Mouse (Mus musculus): Measurements from ENCODE around the gene Angptl6. TPM values are rescaled to one million over a fixed set of nuclear protein-coding genes. Genes with fewer than 3 reads are reported as not detected.

The Angptl6 gene
- polyA plus RNA-seq, 1 experiment from 2014 or later, result 7.2 TPM

DNA sequence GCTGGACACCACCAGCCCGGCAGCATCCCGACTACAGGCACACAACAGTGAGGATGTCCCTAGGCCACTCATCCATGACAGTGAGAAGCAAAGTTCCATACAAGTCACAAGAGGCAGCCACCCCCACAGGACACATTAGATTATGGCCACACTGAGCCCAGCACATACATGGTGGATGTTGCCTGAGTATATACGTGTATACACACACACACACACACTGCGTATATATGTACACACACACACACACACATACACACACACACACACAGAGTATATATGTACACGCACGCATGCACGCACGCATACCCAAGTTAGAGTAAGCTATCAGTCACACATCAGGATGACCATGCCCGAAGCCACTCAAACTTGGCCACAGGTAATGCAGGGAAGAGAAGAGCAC lies 15.9 kb upstream of the Angptl6 start:
- 96% methylated on average over 9 of the region's 9 CpGs for WGBS

DNA sequence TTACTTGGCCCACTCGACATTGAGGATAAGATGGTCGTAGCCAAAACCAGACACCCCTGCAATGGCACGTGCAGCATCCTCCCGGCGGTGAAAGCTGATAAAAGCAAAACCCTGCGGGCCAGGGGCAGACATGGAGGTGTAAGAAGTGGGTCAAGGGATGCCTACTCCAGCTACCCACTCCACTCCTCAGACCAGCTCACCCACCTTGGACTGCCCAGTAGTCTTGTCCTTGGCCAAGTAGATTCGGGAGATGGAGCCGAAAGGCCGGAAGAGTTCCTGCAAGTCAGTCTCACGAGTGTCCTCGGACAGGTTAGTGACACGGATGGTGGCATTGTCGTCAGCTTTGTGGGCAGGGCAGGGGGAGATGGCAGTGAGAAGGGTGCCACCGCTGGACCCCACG lies 15.1 kb upstream of the Angptl6 start:
- Histone ChIP-seq H3K4me1 (ENCODE audit: control insufficient read depth, insufficient read depth, low read length) (peaks cover 6% of the 10 kb centered on the region; the same call in 1 of the 2 replicates), H3K36me3 (ENCODE audit: control insufficient read depth, insufficient read depth, low read length) (peaks cover 66% of the 10 kb centered on the region), H3K4me2 (replicated peaks; ENCODE audit: low read depth, low read length) (no peak overlapping the region), H3K9me3 (ENCODE audit: control insufficient read depth, low read depth, low read length) (no peaks in the 10 kb centered on the region), H3K4me3 (ENCODE audit: low read depth, low read length) (no peak overlapping the region), H3K27ac (ENCODE audit: low read length) (no peak overlapping the region), H3K9ac (replicated peaks; ENCODE audit: low read depth, low read length) (no peak overlapping the region), H3K27me3 (ENCODE audit: control insufficient read depth, insufficient read depth, low read length) (no peaks in the 10 kb centered on the region)
- ATAC-seq (ENCODE audit: insufficient number of reproducible peaks, insufficient read depth, low FRiP score, low read depth), result no peak
- WGBS, result 91% methylated on average over 15 of the region's 15 CpGs

More for the DNA sequence above, 15.9 kb upstream of the Angptl6 start:
- Histone ChIP-seq H3K4me1 (ENCODE audit: control insufficient read depth, insufficient read depth, low read length) (peaks cover 6% of the 10 kb centered on the region; the same call in 1 of the 2 replicates), H3K9me3 (ENCODE audit: control insufficient read depth, low read depth, low read length) (no peaks in the 10 kb centered on the region), H3K27me3 (ENCODE audit: control insufficient read depth, insufficient read depth, low read length) (no peaks in the 10 kb centered on the region), H3K4me3 (ENCODE audit: low read depth, low read length) (no peak overlapping the region), H3K9ac (replicated peaks; ENCODE audit: low read depth, low read length) (no peak overlapping the region), H3K27ac (ENCODE audit: low read length) (no peak overlapping the region), H3K4me2 (replicated peaks; ENCODE audit: low read depth, low read length) (no peak overlapping the region), H3K36me3 (ENCODE audit: control insufficient read depth, insufficient read depth, low read length) (peaks cover 59% of the 10 kb centered on the region)
- no peak for ATAC-seq (ENCODE audit: insufficient number of reproducible peaks, insufficient read depth, low FRiP score, low read depth)

DNA sequence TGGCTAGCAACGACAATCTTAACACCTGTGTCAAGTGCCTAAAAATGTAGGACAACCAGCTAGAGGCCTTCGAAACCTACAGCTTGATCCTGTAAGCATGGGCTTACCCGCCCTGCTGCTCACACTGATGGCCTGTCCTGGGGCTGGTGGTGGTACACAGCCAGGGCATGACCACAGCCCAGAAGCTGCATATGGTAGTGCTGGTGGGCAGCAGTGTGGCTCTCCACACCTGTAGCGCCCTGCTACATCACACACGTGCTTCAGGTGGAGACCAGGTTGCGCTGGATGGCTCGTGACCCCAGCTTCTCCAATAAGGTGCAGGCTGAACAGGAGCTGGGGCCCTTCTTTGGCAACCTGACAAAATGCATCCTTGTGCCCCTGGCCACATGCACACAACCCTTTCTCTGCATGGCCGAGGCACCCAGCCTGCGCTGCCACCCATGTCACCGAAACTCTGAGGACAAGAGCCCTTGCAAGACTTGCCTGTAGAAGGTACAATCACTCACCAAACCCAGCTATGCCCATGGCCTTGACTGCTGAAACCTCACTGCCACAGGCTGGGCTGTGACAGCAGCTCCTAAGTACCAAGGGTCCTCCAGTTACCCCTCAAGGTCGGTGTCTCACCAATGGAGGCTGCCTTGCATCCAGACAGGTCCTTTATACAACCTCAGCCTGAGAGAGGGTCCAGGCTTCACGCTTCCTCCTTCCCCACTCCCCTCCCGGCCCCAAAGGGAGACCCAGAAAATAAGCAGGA lies 14.2 kb upstream of the Angptl6 start:
- peaks cover 6% of the 10 kb centered on the region; the same call in 1 of the 2 replicates for H3K4me1 ChIP-seq (ENCODE audit: control insufficient read depth, insufficient read depth, low read length)
- no peak overlapping the region for H3K4me3 ChIP-seq (ENCODE audit: low read depth, low read length)
- no peak overlapping the region for H3K4me2 ChIP-seq (replicated peaks; ENCODE audit: low read depth, low read length)
- H3K27ac ChIP-seq (ENCODE audit: low read length), result no peak overlapping the region
- no peaks in the 10 kb centered on the region for H3K27me3 ChIP-seq (ENCODE audit: control insufficient read depth, insufficient read depth, low read length)
- ATAC-seq (ENCODE audit: insufficient number of reproducible peaks, insufficient read depth, low FRiP score, low read depth), result no peak
- H3K9ac ChIP-seq (replicated peaks; ENCODE audit: low read depth, low read length), result no peak overlapping the region
- no peaks in the 10 kb centered on the region for H3K9me3 ChIP-seq (ENCODE audit: control insufficient read depth, low read depth, low read length)
- H3K36me3 ChIP-seq (ENCODE audit: control insufficient read depth, insufficient read depth, low read length), result peaks cover 71% of the 10 kb centered on the region
- 82% methylated on average over 13 of the region's 13 CpGs for WGBS

DNA sequence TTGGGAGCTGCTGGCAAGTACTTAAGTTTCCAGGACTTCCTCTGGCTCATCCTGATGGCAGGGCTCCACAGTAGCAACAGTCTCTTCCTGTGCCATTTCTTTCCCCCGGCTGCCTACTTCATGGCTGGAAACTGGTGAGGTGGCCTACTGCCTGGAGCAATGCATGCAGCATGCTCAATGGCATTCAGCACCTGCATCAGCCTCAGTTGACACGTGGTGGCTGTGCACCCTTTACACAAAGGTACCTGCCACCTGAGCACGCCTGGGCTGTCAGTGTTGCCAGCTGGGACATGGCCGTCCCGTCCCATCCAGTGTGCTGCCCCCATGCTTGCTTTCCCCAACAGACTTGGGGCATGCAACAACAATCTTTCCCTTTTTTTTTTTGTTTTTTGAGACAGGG lies 13.5 kb upstream of the Angptl6 start:
- peaks cover 6% of the 10 kb centered on the region; the same call in 1 of the 2 replicates for H3K4me1 ChIP-seq (ENCODE audit: control insufficient read depth, insufficient read depth, low read length)
- H3K9ac ChIP-seq (replicated peaks; ENCODE audit: low read depth, low read length), result no peak overlapping the region
- H3K27ac ChIP-seq (ENCODE audit: low read length), result no peak overlapping the region
- H3K9me3 ChIP-seq (ENCODE audit: control insufficient read depth, low read depth, low read length), result no peaks in the 10 kb centered on the region
- no peak for ATAC-seq (ENCODE audit: insufficient number of reproducible peaks, insufficient read depth, low FRiP score, low read depth)
- no peak overlapping the region for H3K4me3 ChIP-seq (ENCODE audit: low read depth, low read length)
- no peaks in the 10 kb centered on the region for H3K27me3 ChIP-seq (ENCODE audit: control insufficient read depth, insufficient read depth, low read length)
- H3K4me2 ChIP-seq (replicated peaks; ENCODE audit: low read depth, low read length), result no peak overlapping the region
- H3K36me3 ChIP-seq (ENCODE audit: control insufficient read depth, insufficient read depth, low read length), result peaks cover 71% of the 10 kb centered on the region
- 61% methylated on average over 5 of the region's 5 CpGs for WGBS

DNA sequence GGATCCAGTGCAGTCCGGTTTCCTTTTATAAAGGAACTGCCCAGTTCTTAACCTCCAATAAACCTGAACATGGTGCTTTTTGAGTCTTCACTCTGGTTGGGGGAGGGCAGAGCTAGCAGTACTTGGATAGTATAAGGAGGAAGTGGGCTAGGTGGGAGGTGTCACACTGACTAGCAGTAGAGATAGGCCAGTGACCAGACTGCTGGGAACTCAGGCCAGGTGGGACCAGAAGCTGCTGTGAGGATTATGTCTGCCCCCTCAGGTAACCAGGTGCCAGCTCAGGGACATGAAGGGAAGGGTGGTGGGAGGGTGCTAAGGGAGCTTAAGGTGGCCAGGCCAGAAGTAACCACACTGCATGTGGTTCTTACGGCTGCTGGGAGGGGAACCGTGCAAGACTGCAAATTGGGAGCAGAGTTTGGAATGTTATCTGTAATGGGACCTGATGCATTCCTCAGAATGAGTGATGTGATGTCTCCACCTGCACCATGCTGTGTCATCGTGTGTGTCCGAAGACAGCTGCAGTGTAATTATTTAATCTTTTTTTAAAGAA lies 12.7 kb upstream of the Angptl6 start:
- no peaks in the 10 kb centered on the region for H3K4me1 ChIP-seq (ENCODE audit: control insufficient read depth, insufficient read depth, low read length)
- H3K4me2 ChIP-seq (replicated peaks; ENCODE audit: low read depth, low read length), result no peak overlapping the region
- no peak for ATAC-seq (ENCODE audit: insufficient number of reproducible peaks, insufficient read depth, low FRiP score, low read depth)
- no peak overlapping the region for H3K4me3 ChIP-seq (ENCODE audit: low read depth, low read length)
- H3K36me3 ChIP-seq (ENCODE audit: control insufficient read depth, insufficient read depth, low read length), result peaks cover 71% of the 10 kb centered on the region
- no peaks in the 10 kb centered on the region for H3K27me3 ChIP-seq (ENCODE audit: control insufficient read depth, insufficient read depth, low read length)
- no peaks in the 10 kb centered on the region for H3K9me3 ChIP-seq (ENCODE audit: control insufficient read depth, low read depth, low read length)
- WGBS, result 48% methylated on average over 5 of the region's 5 CpGs
- no peak overlapping the region for H3K27ac ChIP-seq (ENCODE audit: low read length)
- no peak overlapping the region for H3K9ac ChIP-seq (replicated peaks; ENCODE audit: low read depth, low read length)

DNA sequence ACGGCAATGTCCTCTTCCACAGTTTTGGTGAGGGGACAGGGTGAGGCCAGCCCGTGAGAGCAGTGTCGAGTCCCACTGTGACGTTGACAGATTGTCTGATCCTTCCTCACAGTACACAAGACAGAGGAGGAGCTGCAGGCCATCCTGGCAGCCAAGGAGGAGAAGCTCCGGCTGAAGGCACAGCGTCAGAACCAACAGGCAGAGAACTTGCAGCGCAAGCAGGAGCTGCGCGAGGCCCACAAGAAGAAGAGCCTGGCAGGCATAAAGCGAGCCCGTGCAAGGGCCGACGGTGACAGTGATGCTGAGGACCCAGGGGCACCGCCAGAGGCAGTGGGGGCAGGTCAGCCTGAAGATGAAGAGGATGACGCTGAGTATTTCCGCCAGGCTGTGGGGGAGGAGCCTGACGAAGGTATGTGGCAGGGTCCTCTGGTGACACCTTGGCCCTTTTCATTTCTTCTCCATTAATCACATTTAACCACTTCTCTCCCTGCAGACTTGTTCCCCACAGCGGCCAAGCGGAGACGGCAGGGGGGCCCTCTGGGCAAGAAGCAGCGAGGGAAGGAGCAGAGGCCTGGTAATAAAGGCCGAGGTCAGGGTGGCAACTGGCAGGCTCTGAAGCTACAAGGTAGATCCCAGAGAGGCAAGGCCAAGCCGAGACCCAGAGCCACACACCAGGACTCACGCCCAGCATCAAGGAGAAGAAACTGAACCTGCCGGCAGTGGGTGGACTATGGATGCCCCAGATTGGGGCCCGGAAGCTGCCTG lies 12.0 kb upstream of the Angptl6 start:
- no peak for ATAC-seq (ENCODE audit: insufficient number of reproducible peaks, insufficient read depth, low FRiP score, low read depth)
- Histone ChIP-seq H3K27me3 (ENCODE audit: control insufficient read depth, insufficient read depth, low read length) (no peaks in the 10 kb centered on the region), H3K4me3 (ENCODE audit: low read depth, low read length) (no peak overlapping the region), H3K36me3 (ENCODE audit: control insufficient read depth, insufficient read depth, low read length) (peaks cover 67% of the 10 kb centered on the region), H3K9me3 (ENCODE audit: control insufficient read depth, low read depth, low read length) (no peaks in the 10 kb centered on the region), H3K4me2 (replicated peaks; ENCODE audit: low read depth, low read length) (no peak overlapping the region), H3K27ac (ENCODE audit: low read length) (no peak overlapping the region), H3K9ac (replicated peaks; ENCODE audit: low read depth, low read length) (no peak overlapping the region), H3K4me1 (ENCODE audit: control insufficient read depth, insufficient read depth, low read length) (no peaks in the 10 kb centered on the region)
- WGBS, result 67% methylated on average over 26 of the region's 26 CpGs

DNA sequence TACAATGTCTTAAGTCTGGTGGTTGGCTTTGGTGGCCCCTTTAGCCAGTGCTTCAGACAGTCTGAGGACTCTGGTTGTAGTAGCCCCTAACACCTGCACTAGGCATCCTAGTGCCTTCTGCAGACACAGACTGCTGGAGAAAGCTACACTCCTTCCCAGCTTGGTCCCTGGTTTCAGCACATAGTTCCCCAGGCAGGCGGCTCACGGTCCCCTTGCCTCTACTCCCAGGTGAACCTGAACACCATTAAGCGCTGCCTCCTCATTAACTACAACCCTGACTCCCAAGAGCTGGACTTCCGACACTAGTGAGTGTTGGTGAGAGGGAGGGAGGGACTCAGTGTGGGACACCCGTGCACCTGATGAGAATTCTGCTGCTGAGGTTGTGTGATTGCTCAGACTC lies 10.9 kb upstream of the Angptl6 start:
- H3K4me3 ChIP-seq (ENCODE audit: low read depth, low read length), result no peak overlapping the region
- ATAC-seq (ENCODE audit: insufficient number of reproducible peaks, insufficient read depth, low FRiP score, low read depth), result no peak

DNA sequence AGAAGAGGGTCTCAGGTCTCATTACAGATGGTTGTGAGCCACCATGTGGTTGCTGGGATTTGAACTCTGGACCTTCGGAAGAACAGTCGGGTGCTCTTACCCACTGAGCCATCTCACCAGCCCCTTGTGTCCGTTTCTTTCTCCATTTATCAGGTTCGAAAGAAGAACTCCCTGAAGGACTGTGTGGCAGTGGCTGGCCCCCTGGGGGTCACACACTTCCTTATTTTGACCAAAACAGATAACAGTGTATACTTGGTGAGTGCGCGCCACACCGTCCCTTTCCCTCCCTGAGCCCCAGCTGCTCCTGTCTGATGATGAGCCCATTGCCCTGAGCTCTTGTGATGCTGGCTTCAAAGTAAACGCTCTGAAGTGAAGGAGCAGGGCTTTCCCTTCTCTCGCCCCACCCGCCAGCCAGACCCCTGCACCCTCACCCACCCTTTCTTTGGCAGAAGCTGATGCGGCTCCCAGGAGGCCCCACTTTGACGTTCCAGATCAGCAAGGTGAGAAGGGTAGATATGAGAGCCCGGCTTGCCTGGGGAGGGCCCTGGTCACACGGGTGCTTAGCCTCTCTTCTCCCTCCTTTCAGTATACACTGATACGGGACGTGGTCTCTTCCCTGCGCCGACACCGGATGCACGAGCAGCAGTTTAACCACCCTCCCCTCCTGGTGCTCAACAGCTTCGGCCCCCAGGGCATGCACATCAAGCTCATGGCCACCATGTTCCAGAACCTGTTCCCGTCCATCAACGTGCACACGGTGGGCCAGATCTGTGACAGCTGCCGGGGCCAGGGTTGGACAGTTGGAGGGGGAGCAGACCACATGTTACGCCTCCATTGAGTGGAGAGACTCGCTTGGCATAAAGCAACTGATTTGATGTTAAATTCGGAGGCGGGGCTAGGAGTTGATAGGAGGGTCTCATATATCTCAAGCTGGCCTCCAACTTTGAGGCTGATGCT lies 9.9 kb upstream of the Angptl6 start:
- Histone ChIP-seq H3K27ac (ENCODE audit: low read length) (no peak overlapping the region), H3K9ac (replicated peaks; ENCODE audit: low read depth, low read length) (peak overlapping the region; percentile 62; the same call in 1 of the 2 replicates), H3K27me3 (ENCODE audit: control insufficient read depth, insufficient read depth, low read length) (no peaks in the 10 kb centered on the region), H3K36me3 (ENCODE audit: control insufficient read depth, insufficient read depth, low read length) (peaks cover 50% of the 10 kb centered on the region), H3K4me3 (ENCODE audit: low read depth, low read length) (peak overlapping the region; percentile 74), H3K9me3 (ENCODE audit: control insufficient read depth, low read depth, low read length) (no peaks in the 10 kb centered on the region), H3K4me1 (ENCODE audit: control insufficient read depth, insufficient read depth, low read length) (no peaks in the 10 kb centered on the region), H3K4me2 (replicated peaks; ENCODE audit: low read depth, low read length) (peak overlapping the region; percentile 92)
- no peak for ATAC-seq (ENCODE audit: insufficient number of reproducible peaks, insufficient read depth, low FRiP score, low read depth)
- 79% methylated on average over 29 of the region's 29 CpGs for WGBS

More for the DNA sequence above, 10.9 kb upstream of the Angptl6 start:
- H3K27me3 ChIP-seq (ENCODE audit: control insufficient read depth, insufficient read depth, low read length), result no peaks in the 10 kb centered on the region
- WGBS, result 88% methylated on average over 5 of the region's 5 CpGs
- H3K4me1 ChIP-seq (ENCODE audit: control insufficient read depth, insufficient read depth, low read length), result no peaks in the 10 kb centered on the region
- peaks cover 58% of the 10 kb centered on the region for H3K36me3 ChIP-seq (ENCODE audit: control insufficient read depth, insufficient read depth, low read length)
- no peak overlapping the region for H3K4me2 ChIP-seq (replicated peaks; ENCODE audit: low read depth, low read length)
- no peak overlapping the region for H3K9ac ChIP-seq (replicated peaks; ENCODE audit: low read depth, low read length)
- H3K27ac ChIP-seq (ENCODE audit: low read length), result no peak overlapping the region
- H3K9me3 ChIP-seq (ENCODE audit: control insufficient read depth, low read depth, low read length), result no peaks in the 10 kb centered on the region

Data from stomach, embryonic 14.5 days (tissue).